Mouse (Mus musculus) brain, embryonic 14.5 days (tissue): ENCODE data around the gene Myo15b.

Experiments used
- CTCF ChIP-seq: fragments of 200-500 bp; IDR thresholded peaks from 2 replicates; pipeline ENCODE4 v1.5.1; 2012; ENCODE audit warnings: inconsistent platforms, mild to moderate bottlenecking, moderate library complexity, borderline replicate concordance; ENCODE audit not compliant: insufficient read depth, insufficient read length; ENCODE audit errors: extremely low read depth
- POLR2A ChIP-seq: fragments of 200-500 bp; IDR thresholded peaks from 2 replicates; pipeline ENCODE4 v1.6.1; 2012; ENCODE audit warnings: mild to moderate bottlenecking, inconsistent platforms, borderline replicate concordance; ENCODE audit not compliant: poor library complexity, insufficient read depth, insufficient read length, severe bottlenecking; ENCODE audit errors: extremely low read depth

- TF ChIP-seq CTCF = peak; percentile 25; the same call in 1 of the 2 replicates
- no peak for TF ChIP-seq POLR2A
Observed at GRCm38 (mm10) chr11:115894755-115895520, 36.7 kb downstream of the Myo15b start.
